Mouse (Mus musculus): ENCODE results near the gene Chd4.

DNA sequence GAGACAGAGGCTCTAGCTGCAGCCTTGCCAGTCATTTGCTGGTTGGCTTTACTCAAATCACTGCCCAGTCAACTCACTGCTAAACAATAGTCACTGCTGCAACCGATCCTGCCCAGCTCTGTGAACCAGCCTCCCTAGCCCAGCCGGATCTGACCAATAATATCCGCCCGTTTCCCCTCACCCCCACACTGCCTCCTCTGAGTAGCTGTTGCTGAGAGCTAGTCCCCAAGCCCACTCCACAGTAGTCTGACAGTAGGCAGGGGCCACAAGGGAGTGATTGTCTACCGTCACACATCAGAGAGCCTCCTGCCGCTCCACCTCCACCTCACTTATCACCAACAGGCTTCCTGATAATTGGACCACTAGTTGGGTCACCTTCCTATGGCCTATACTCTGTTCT, 34.3 kb upstream of the Chd4 start:
- no peak for TF ChIP-seq CTCF (IDR thresholded peaks at IDR 0.05; ENCODE audit: control insufficient read depth, insufficient read depth, insufficient replicate concordance, low read depth, low read length)
- TF ChIP-seq POLR2A (IDR thresholded peaks at IDR 0.05; ENCODE audit: control insufficient read depth, low read depth, low read length), result no peak
